Mouse (Mus musculus) liver, adult 2 months (tissue): ENCODE results near the gene Ap2s1.

Source experiments
- CTCF ChIP-seq: fragments of 200-500 bp; IDR thresholded peaks from 2 replicates; pipeline ENCODE4 v1.5.1; 2011; ENCODE audit warnings: low read depth, low read length, control low read depth
- POLR2A ChIP-seq: fragments of 200-500 bp; IDR thresholded peaks from 2 replicates; pipeline ENCODE4 v1.6.1; 2011; ENCODE audit warnings: low read length, control low read depth; ENCODE audit not compliant: insufficient read depth; ENCODE audit errors: extremely low read depth

DNA sequence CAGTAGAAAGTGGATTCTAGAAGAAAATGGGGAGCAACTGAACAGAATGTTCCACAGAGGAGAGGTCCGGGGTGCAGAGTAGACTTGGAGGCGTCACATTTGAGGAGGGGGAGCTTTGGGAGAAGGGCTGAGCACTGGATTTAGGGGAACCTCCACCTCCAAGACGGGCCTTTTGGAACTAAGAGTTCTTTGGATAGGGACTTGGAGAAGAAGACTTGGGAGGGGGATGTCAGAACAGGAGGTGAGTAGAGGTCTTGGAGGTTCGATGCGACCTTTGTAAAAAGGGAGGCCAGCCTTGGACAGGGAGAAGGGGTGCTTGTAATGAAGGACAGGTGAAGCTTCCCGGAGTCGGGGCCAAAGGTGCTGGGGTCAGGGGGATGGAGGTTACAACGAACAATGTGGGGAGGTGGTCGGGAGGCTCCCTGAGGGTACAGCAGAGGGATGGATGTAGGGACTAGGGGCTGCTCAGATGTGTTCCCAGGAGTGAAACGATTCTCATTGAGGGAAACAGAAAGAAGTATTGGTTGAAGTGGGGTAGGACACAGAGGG is 920 bp downstream of the Ap2s1 start:
- no peak for TF ChIP-seq CTCF
- no peak for TF ChIP-seq POLR2A
